Mouse (Mus musculus) splenic B cell, adult 2 months (primary cell): ENCODE results near the gene Rnls.

Source experiments
- DNase-seq: peaks from one replicate; pipeline ENCODE4 v3.0.0-alpha.2; 2011; ENCODE audit warnings: low read depth, low spot score
- H3K27me3 ChIP-seq: 2 replicates; pipeline ENCODE4 v1.6.1; 2012; ENCODE audit warnings: mild to moderate bottlenecking, low read length, moderate library complexity, mixed read lengths; ENCODE audit not compliant: control insufficient read depth, poor library complexity, insufficient read depth, severe bottlenecking
- H3K36me3 ChIP-seq: 2 replicates; pipeline ENCODE4 v1.6.1; 2012; ENCODE audit warnings: mild to moderate bottlenecking, low read length, moderate library complexity, mixed read lengths; ENCODE audit not compliant: control insufficient read depth, poor library complexity, insufficient read depth, severe bottlenecking

Rnls gene

DNA sequence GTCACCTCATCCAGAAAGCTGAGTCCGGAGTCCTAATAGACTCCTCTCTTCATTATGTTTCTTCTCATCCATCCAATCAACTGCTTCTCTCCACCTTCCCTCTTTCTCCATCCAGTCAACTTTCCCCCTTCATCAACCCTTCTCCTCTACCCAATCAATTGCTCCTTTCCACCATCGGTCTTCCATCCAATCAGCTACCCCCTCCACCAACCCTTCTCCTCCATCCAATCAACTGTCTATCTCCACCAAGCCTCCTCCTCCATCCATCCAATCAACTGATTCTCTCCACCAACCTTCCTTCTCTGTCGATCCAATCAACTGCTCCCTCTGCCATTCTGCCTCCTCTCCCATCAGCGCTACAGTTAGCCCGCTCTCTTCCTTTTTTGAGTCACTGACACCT, 295.5 kb downstream of the Rnls start:
- Histone ChIP-seq H3K36me3 (no peaks in the 10 kb centered on the region), H3K27me3 (no peaks in the 10 kb centered on the region; the same call in 1 of the 2 replicates)
- no peak for DNase-seq

DNA sequence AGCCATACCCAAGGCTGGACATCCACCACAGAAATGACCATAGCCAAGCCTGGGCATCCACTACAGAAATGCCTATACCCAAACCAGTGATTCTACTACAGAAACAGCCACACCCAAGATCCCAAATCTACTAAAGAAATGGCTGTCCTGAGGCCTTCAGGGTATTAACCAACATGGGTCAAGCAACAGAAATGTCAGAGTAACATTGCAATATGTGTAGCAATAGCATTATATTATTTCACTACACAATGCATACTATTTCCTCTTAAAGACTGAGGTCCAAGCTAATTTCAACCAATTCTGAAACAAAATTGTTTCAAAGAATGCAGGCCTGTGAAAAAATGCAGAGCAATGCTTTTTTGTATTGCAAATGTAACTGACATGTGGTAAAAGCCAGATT, 299.5 kb downstream of the Rnls start:
- H3K36me3 ChIP-seq: no peaks in the 10 kb centered on the region
- no peak for DNase-seq
- no peaks in the 10 kb centered on the region; the same call in 1 of the 2 replicates for H3K27me3 ChIP-seq

GRCm38 (mm10) chr19:33091324-33091723, 300.8 kb downstream of the Rnls start:
- Histone ChIP-seq H3K27me3 (no peaks in the 10 kb centered on the region; the same call in 1 of the 2 replicates), H3K36me3 (no peaks in the 10 kb centered on the region)
- no peak for DNase-seq

DNA sequence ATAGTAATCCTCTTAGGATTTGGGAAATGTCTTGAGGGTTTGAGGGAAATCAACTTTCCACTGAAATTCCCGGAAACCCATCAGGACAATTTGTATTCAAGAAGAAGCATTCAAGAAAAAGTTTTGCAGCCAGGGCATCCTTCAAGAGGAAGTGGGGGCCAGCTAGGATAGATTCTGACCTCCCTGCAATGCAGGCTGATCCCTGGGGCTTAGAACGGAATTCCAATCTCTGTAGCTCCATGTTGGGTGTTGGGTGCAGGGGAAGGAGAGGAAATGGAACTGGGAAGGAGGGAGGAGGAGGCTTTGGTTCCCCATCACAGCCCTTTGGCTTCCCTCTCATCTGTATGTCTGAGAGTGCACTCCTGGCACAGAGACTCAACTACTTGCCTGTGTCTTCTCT, 303.2 kb downstream of the Rnls start:
- DNase-seq: no peak
- Histone ChIP-seq H3K27me3 (no peaks in the 10 kb centered on the region; the same call in 1 of the 2 replicates), H3K36me3 (no peaks in the 10 kb centered on the region)

- Histone ChIP-seq H3K27me3 (no peaks in the 10 kb centered on the region), H3K36me3 (no peaks in the 10 kb centered on the region)
- peak; percentile 42 for DNase-seq
Measured at GRCm38 (mm10) chr19:33087961-33088360, 304.1 kb downstream of the Rnls start.
